Mouse (Mus musculus): ENCODE results near the gene Actr2. TPM values are rescaled to one million over a fixed set of nuclear protein-coding genes. Genes with fewer than 3 reads are reported as not detected.

Actr2 gene
- polyA plus RNA-seq, 1 experiment from 2014 or later = 74.5 TPM

Other genes starting within 250 kb of the Actr2 start
- gene Spred2, start 188.5 kb downstream of the Actr2 start, polyA plus RNA-seq (2014; fragmentation: Nextera tagmentation; extraction: Ambion mirVana) = 4.8 and 5.0 TPM in 2 replicates
- 180 and 186 TPM in 2 replicates for gene Rab1a, start 88.5 kb upstream of the Actr2 start, polyA plus RNA-seq (2014; fragmentation: Nextera tagmentation; extraction: Ambion mirVana)
- gene Cep68, start 136.5 kb upstream of the Actr2 start, polyA plus RNA-seq (2014; fragmentation: Nextera tagmentation; extraction: Ambion mirVana) = 25.8 and 27.4 TPM in 2 replicates
- 18.6 and 19.4 TPM in 2 replicates for gene Slc1a4, start 219.8 kb upstream of the Actr2 start, polyA plus RNA-seq (2014; fragmentation: Nextera tagmentation; extraction: Ambion mirVana)